Mouse (Mus musculus) ES-E14 (cell line): ENCODE data around the gene Sim2. TPM values are rescaled to one million over a fixed set of nuclear protein-coding genes. Genes with fewer than 3 reads are reported as not detected.

Source experiments
- DNase-seq: peaks from one replicate; pipeline ENCODE4 v3.0.0-alpha.2; 2013; ENCODE audit warnings: low read depth, low spot score
- H3K27ac ChIP-seq: 2 replicates; pipeline ENCODE4 v1.5.1; 2012; ENCODE audit warnings: low read depth, mild to moderate bottlenecking, low read length, moderate library complexity, mixed read lengths; ENCODE audit not compliant: poor library complexity, insufficient read depth, severe bottlenecking
- H3K36me3 ChIP-seq: 2 replicates; pipeline ENCODE4 v1.6.1; 2012; ENCODE audit warnings: mild to moderate bottlenecking, low read length, moderate library complexity, mixed read lengths; ENCODE audit not compliant: control insufficient read depth, poor library complexity, insufficient read depth, severe bottlenecking
- H3K4me1 ChIP-seq, 2 experiments: fragments of 150-350 bp in 1 of 2; sonication (generic) in 1 of 2; 2 replicates each; pipeline ENCODE4 v1.6.1; 2012; ENCODE audit warnings: low read length in 2 of 2, mild to moderate bottlenecking in 1 of 2, mixed read lengths in 1 of 2; ENCODE audit not compliant: control insufficient read depth in 2 of 2, insufficient read depth in 2 of 2, poor library complexity in 1 of 2
- H3K4me3 ChIP-seq, 2 experiments: fragments of 150-350 bp in 1 of 2; sonication (generic) in 1 of 2; 2 replicates each; pipeline ENCODE4 v1.5.1; 2012; ENCODE audit warnings: low read length in 2 of 2, low read depth in 1 of 2, mild to moderate bottlenecking in 1 of 2, mixed read lengths in 1 of 2; ENCODE audit not compliant: insufficient read depth in 1 of 2, poor library complexity in 1 of 2, severe bottlenecking in 1 of 2
- H3K9ac ChIP-seq: 2 replicates; pipeline ENCODE4 v1.6.1; 2012; ENCODE audit warnings: low read depth, mild to moderate bottlenecking, low read length, mixed read lengths; ENCODE audit not compliant: poor library complexity, insufficient read depth, severe bottlenecking
- H3K9me3 ChIP-seq: fragments of 150-350 bp; sonication (generic); 2 replicates; pipeline ENCODE4 v1.6.1; 2012; ENCODE audit warnings: low read depth, mild to moderate bottlenecking, low read length; ENCODE audit not compliant: control insufficient read depth, insufficient read depth
- CHD2 ChIP-seq: IDR thresholded peaks from 2 replicates; pipeline ENCODE4 v1.6.1; 2014; ENCODE audit warnings: mild to moderate bottlenecking, low read depth, low read length, inconsistent platforms
- HCFC1 ChIP-seq: IDR thresholded peaks from 2 replicates; pipeline ENCODE4 v1.6.1; 2012; ENCODE audit warnings: low read length, inconsistent platforms, borderline replicate concordance; ENCODE audit not compliant: insufficient read depth
- MAFK ChIP-seq: IDR thresholded peaks from 2 replicates; pipeline ENCODE4 v1.6.1; 2014; ENCODE audit warnings: mild to moderate bottlenecking, low read depth, low read length, inconsistent platforms; ENCODE audit not compliant: insufficient read depth
- ZC3H11A ChIP-seq: IDR thresholded peaks from 2 replicates; pipeline ENCODE4 v1.6.1; 2012; ENCODE audit warnings: low read depth, mild to moderate bottlenecking, inconsistent platforms, low read length, borderline replicate concordance
- ZNF384 ChIP-seq: IDR thresholded peaks from 2 replicates; pipeline ENCODE4 v1.6.1; 2012; ENCODE audit warnings: low read depth, low read length, inconsistent platforms
- in situ Hi-C, 2 experiments: fragments of 600-800 bp; cut with MboI; formaldehyde crosslinking; loops; one replicate each; pipeline ENCODE4 v1.15.1; 2025; ENCODE audit warnings: low sequenced_read_pairs in 2 of 2, inconsistent platforms in 1 of 2; ENCODE audit not compliant: unreplicated experiment in 2 of 2
- total RNA-seq: library from RNA; depleted of rRNA; stranded (reverse); fragments of 300-350 nt; gene quantifications from 2 replicates; pipeline ENCODE4 v1.2.3, GENCODE M21; 2012

The Sim2 gene
- total RNA-seq, 1 experiment = 0.13 TPM

DNA sequence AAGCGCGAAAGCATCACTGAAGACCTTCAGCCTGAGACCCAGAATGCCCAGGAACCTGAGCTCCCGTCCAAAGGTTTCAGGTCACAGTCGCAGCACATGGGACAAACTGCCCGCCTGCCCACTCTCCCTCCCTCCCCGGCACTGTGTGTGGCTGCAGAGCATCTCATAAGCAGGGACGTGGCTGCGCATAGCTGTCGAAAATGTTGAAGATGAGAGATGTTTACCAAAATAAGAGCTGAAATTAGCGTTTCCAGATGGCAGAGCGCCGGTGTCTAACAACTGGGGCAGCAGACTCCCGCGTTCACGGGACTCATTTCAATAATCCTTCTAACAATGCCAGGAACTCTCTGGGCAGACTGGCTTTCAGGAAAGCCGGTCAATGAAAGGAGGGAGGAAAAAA is 44.2 kb upstream of the Sim2 start:
- H3K36me3 ChIP-seq = no peaks in the 10 kb centered on the region
- H3K4me3 ChIP-seq = no peak overlapping the region
- in situ Hi-C loops = no loop called here

DNA sequence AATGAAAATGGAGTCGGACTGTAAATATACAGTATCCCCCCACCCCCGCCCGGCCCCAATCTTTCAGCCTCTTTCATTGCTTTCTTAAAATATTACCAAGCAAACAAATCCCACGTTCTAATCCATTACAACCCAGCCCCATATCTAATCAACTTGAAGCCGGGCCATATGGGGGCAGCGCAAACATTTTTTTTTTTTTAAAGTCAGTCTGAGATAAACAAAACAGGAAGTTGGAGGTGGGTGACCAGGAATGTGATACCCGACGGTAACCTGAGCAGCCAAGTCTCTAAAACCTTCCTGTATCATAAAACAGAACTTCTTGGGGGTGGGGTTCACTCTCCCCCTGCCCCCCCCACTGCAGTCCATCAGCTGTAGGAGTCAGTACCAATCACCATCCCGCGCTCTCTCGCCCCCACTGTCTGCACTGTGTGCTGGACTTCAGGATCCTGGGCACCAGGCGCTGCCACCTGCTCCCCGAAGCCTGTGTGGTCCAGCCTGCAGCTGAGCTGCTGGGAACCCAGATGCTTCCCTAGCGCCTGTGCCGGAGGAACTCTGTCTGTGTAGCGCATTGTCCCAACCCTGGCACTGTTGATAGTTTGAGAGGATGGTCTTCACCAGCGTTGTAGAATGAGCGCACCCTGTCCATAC is 43.5 kb upstream of the Sim2 start:
- no peak overlapping the region for H3K4me3 ChIP-seq

More for the DNA sequence above, 44.2 kb upstream of the Sim2 start:
- no peak for DNase-seq
- peaks cover 0 to 3% of the 10 kb centered on the region in 2 experiments; a peak in 2 of 4 replicates for H3K4me1 ChIP-seq
- no peaks in the 10 kb centered on the region for H3K9me3 ChIP-seq
- no peak overlapping the region for H3K9ac ChIP-seq
- no peak for TF ChIP-seq ZC3H11A
- TF ChIP-seq MAFK = no peak
- TF ChIP-seq CHD2 = no peak
- TF ChIP-seq HCFC1 = no peak
- no peak for TF ChIP-seq ZNF384
- no peak overlapping the region for H3K27ac ChIP-seq

DNA sequence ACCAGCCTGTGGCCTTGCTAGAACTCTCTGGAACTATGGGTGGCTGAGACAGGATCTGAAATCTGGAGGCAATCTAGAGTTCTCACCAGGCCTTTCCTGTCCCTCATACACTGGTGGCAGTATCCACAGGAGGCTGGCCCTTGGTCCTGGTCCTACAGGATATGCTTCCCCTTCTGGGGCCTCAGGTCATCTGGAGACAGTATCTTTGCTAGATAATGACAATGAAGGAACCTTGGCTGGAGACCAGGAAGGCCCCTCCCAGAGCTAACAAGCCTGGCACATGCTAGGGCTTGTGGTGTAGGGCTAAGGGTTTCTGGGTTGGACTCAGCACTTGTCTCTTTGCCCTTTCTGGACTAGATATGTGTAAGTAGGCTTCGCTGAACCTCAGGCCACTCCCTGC is 40.9 kb upstream of the Sim2 start:
- DNase-seq = no peak
- in situ Hi-C loops = no loop called here
- H3K9ac ChIP-seq = no peak overlapping the region
- no peaks in the 10 kb centered on the region for H3K4me1 ChIP-seq
- H3K4me3 ChIP-seq = no peak overlapping the region
- H3K36me3 ChIP-seq = no peaks in the 10 kb centered on the region
- TF ChIP-seq ZNF384 (no peak), CHD2 (no peak), HCFC1 (no peak), MAFK (no peak), ZC3H11A (no peak)
- H3K27ac ChIP-seq = no peak overlapping the region
- H3K9me3 ChIP-seq = no peaks in the 10 kb centered on the region

More for the DNA sequence above, 43.5 kb upstream of the Sim2 start:
- H3K27ac ChIP-seq = no peak overlapping the region
- in situ Hi-C loops = no loop called here
- H3K9me3 ChIP-seq = no peaks in the 10 kb centered on the region
- no peaks in the 10 kb centered on the region for H3K36me3 ChIP-seq
- H3K9ac ChIP-seq = no peak overlapping the region
- no peak for TF ChIP-seq ZNF384
- TF ChIP-seq CHD2 = no peak
- TF ChIP-seq HCFC1 = no peak
- TF ChIP-seq MAFK = no peak
- TF ChIP-seq ZC3H11A = no peak
- no peak for DNase-seq
- peaks cover 0 to 3% of the 10 kb centered on the region in 2 experiments; a peak in 2 of 4 replicates for H3K4me1 ChIP-seq

DNA sequence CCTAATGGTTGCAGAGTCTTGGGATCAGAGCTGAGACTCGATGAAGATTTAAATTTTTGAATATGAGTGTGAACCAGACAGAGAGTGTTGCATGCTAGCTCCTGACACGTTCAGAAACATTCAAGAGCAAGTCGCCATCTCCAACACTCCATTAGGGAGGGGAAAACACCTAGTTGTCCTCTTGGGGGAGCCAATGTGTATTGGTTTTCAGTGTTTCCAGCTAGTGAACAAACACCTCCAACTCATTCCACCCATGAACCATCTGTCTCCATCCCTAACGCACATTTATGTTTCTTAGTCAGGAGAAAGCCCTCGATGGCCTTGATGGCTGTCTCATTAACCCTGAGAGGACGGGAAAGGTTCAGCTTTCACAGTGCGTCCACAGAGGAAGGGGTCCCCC is 39.7 kb upstream of the Sim2 start:
- H3K36me3 ChIP-seq = no peaks in the 10 kb centered on the region
- no peak overlapping the region for H3K9ac ChIP-seq
- in situ Hi-C loops = no loop called here
- TF ChIP-seq HCFC1 = no peak
- TF ChIP-seq MAFK = no peak
- no peak for TF ChIP-seq ZNF384
- no peak for TF ChIP-seq CHD2
- no peak overlapping the region for H3K4me3 ChIP-seq
- no peak for DNase-seq
- H3K27ac ChIP-seq = no peak overlapping the region
- no peaks in the 10 kb centered on the region for H3K4me1 ChIP-seq
- H3K9me3 ChIP-seq = no peaks in the 10 kb centered on the region

DNA sequence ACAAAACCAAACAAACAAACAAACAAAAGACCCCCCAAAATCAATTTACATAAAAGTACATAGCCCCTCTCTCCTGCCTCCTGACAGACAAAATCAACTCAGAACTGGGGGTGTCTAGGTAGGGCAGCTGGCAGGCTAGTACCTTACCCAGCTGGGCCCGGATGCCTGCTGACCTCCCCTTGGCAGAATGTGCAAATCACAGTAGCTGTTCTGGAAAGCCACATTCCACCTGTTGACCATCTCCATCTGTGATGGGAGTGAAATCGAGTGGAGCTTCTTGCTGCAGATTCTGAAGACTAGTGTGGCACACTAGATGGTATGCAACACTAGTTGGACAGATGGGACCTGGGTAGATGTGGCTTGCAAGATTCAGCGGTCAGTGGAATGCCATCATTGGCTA is 34.4 kb upstream of the Sim2 start:
- Histone ChIP-seq H3K9me3 (no peaks in the 10 kb centered on the region), H3K9ac (no peak overlapping the region), H3K4me1 (no peaks in the 10 kb centered on the region), H3K36me3 (no peaks in the 10 kb centered on the region), H3K4me3 (no peak overlapping the region), H3K27ac (no peak overlapping the region)
- in situ Hi-C loops = no loop called here
- no peak for DNase-seq
- no peak for TF ChIP-seq CHD2
- TF ChIP-seq ZC3H11A = no peak
- no peak for TF ChIP-seq ZNF384
- TF ChIP-seq MAFK = no peak
- no peak for TF ChIP-seq HCFC1
